Mouse (Mus musculus): ENCODE data around the gene Atr.

DNA sequence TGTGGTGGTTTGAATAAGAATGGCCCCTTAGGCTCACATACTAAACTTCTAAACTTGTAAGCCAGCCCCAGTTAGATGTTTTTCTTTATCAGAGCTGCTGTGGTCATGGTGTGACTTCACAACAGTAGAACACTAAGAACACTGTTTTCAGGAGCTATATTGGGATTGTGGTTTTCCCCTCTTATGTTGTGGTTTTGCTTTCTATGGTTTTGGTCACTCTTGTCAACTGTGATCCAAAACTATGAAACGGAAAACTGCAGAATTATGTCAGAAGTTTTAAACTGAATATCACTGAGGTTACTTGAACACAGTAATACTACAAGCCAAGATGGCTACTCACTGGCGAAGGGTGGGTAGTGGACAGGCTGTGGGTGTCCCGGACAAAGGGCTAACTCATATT, 24.6 kb upstream of the Atr start:
- TF ChIP-seq POLR2A (IDR thresholded peaks at IDR 0.05; ENCODE audit: low read depth, low read length) = no peak
- TF ChIP-seq CTCF (IDR thresholded peaks at IDR 0.05; ENCODE audit: extremely low read depth, insufficient read depth, insufficient read length, insufficient replicate concordance) = no peak

Data from spleen, adult 2 months (tissue).